Mouse (Mus musculus): Measurements from ENCODE around the gene Gm21885. TPM values are rescaled to one million over a fixed set of nuclear protein-coding genes. Genes with fewer than 3 reads are reported as not detected.

The Gm21885 gene
- total and polyA plus RNA-seq, 2 experiments from 2014 or later = not detected

DNA sequence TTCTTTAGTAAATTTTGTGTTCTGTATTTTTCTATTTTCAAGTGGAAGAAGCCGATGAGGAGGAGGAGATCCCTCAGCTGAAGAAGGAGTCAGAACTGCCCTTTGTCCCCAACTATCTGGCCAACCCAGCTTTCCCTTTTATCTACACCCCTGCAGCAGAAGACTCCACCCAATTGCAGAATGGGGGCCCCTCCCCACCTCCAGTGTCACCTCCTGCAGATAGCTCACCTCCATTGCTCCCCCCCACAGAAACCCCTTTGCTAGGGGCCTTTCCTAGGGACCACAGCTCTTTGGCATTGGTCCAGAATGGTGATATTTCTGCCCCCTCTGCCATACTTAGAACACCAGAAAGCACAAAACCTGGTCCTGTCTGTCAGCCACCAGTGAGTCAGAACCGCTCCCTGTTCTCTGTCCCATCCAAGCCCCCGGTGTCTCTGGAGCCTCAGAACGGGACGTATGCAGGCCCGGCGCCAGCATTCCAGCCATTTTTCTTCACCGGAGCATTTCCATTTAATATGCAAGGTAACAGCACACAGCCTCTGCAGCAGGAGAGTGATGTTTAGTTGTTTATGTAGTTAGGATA is 52.8 kb downstream of the Gm21885 start:
- H3K27ac ChIP-seq = no peak overlapping the region
- ATAC-seq (no peak), DNase-seq (ENCODE audit: low spot score) (no peak)
- peaks cover 15% of the 10 kb centered on the region; the same call in 1 of the 2 replicates for H3K4me1 ChIP-seq (ENCODE audit: insufficient read depth, low read length)
- H3K9me3 ChIP-seq (ENCODE audit: low read length) = no peaks in the 10 kb centered on the region
- 69% methylated on average over 8 of the region's 8 CpGs for WGBS
- H3K4me3 ChIP-seq (ENCODE audit: low read length) = no peak overlapping the region
- H3K9ac ChIP-seq (replicated peaks; ENCODE audit: low read length) = no peak overlapping the region
- no peaks in the 10 kb centered on the region for H3K27me3 ChIP-seq (ENCODE audit: insufficient read depth, low read length)
- no peak overlapping the region for H3K4me2 ChIP-seq (ENCODE audit: low read depth, low read length)
- no peak for TF ChIP-seq CTCF (IDR thresholded peaks at IDR 0.05; ENCODE audit: low read depth)
- peaks cover 23% of the 10 kb centered on the region for H3K36me3 ChIP-seq (ENCODE audit: insufficient read depth, low read length)

Other genes starting within 250 kb of the Gm21885 start
- 13.2 and 20.1 TPM in 2 replicates for gene Tob1, start 70.4 kb upstream of the Gm21885 start, total RNA-seq (2014; rRNA removed)
- gene Tob1, start 70.4 kb upstream of the Gm21885 start, polyA plus RNA-seq (2015; fragmentation: Nextera tagmentation; extraction: Ambion mirVana) = 33.9 and 34.8 TPM in 2 replicates
- gene Wfikkn2, start 35.9 kb upstream of the Gm21885 start, total RNA-seq (2014; rRNA removed) = 7.0 and 10.1 TPM in 2 replicates
- gene Wfikkn2, start 35.9 kb upstream of the Gm21885 start, polyA plus RNA-seq (2015; fragmentation: Nextera tagmentation; extraction: Ambion mirVana) = 10.4 and 10.5 TPM in 2 replicates
- 36.8 and 44.3 TPM in 2 replicates for gene Luc7l3, start 40.1 kb downstream of the Gm21885 start, total RNA-seq (2014; rRNA removed)
- 101 and 115 TPM in 2 replicates for gene Luc7l3, start 40.1 kb downstream of the Gm21885 start, polyA plus RNA-seq (2015; fragmentation: Nextera tagmentation; extraction: Ambion mirVana)
- gene Ankrd40, start 46.1 kb downstream of the Gm21885 start, total RNA-seq (2014; rRNA removed) = 48.1 and 69.1 TPM in 2 replicates
- gene Ankrd40, start 46.1 kb downstream of the Gm21885 start, polyA plus RNA-seq (2015; fragmentation: Nextera tagmentation; extraction: Ambion mirVana) = 15.1 and 16.2 TPM in 2 replicates
- gene Abcc3, start 111.1 kb downstream of the Gm21885 start, total RNA-seq (2014; rRNA removed) = 4.5 and 4.7 TPM in 2 replicates
- 1.0 and 1.8 TPM in 2 replicates for gene Abcc3, start 111.1 kb downstream of the Gm21885 start, polyA plus RNA-seq (2015; fragmentation: Nextera tagmentation; extraction: Ambion mirVana)
- gene Cacna1g, start 192.3 kb downstream of the Gm21885 start, total RNA-seq (2014; rRNA removed) = 87.7 and 90.3 TPM in 2 replicates
- 10.0 and 10.4 TPM in 2 replicates for gene Cacna1g, start 192.3 kb downstream of the Gm21885 start, polyA plus RNA-seq (2015; fragmentation: Nextera tagmentation; extraction: Ambion mirVana)
- 1.5 and 11.8 TPM in 2 replicates for gene Spata20, start 204.3 kb downstream of the Gm21885 start, total RNA-seq (2014; rRNA removed)
- 1.0 and 1.6 TPM in 2 replicates for gene Spata20, start 204.3 kb downstream of the Gm21885 start, polyA plus RNA-seq (2015; fragmentation: Nextera tagmentation; extraction: Ambion mirVana)
- 2.7 and 6.2 TPM in 2 replicates for gene Epn3, start 218.1 kb downstream of the Gm21885 start, total RNA-seq (2014; rRNA removed)
- 3.6 and 3.7 TPM in 2 replicates for gene Epn3, start 218.1 kb downstream of the Gm21885 start, polyA plus RNA-seq (2015; fragmentation: Nextera tagmentation; extraction: Ambion mirVana)
- gene Mycbpap, start 239.9 kb downstream of the Gm21885 start, total RNA-seq (2014; rRNA removed) = 2.3 and 4.8 TPM in 2 replicates
- 1.1 and 1.5 TPM in 2 replicates for gene Mycbpap, start 239.9 kb downstream of the Gm21885 start, polyA plus RNA-seq (2015; fragmentation: Nextera tagmentation; extraction: Ambion mirVana)